Mouse (Mus musculus) frontal cortex, adult (tissue): Measurements from ENCODE around the gene Cyp46a1.
A peak's percentile ranks its signal among the peaks of the same experiment; 100 is the strongest.

Experiments used
- ATAC-seq: cut with Nextera tagmentation; 2 replicates; pipeline ENCODE4 v1.9.2; 2017; ENCODE audit warnings: mild to moderate bottlenecking, moderate library complexity, mixed read lengths; ENCODE audit not compliant: low TSS enrichment

Cyp46a1 gene

DNA sequence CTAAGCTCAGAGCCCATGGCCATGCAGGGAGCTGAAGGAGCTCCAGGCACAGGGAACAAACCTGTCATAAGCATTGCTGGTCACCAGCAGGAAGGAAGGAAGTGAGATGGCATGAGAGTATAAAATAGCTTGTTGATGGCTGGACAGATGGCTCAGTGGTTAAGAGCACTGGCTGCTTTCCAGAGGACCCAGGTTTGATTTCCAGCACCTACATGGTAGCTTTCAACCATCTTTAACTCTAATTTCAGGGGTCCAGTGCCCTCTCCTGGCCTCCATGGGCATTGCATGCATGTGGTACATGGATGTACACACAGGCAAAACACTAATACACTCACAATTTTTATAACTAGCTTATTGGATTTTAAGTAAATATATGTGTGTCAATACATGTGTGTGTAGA, 21.8 kb downstream of the Cyp46a1 start:
- ATAC-seq, result no peak

DNA sequence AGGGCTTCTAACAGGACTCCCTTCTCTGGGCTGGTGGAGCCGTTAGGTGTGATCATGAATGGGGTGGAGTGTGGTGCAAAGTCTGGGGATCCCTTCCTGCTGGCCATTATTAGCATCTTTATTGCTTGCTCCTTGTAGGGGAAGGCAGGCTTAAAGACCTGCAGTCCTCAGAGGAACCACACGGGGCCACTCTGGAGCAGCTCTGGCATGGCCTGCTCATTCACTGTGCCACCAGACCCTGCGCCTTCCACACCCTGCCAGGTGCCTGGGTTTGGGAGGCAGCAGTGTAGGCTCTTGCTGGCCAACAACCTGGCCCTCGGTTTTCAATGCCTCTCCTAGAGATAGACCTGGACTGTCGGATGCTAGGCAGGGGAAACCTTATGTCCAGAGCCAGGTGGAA, 29.6 kb downstream of the Cyp46a1 start:
- ATAC-seq, result peak; percentile 83

DNA sequence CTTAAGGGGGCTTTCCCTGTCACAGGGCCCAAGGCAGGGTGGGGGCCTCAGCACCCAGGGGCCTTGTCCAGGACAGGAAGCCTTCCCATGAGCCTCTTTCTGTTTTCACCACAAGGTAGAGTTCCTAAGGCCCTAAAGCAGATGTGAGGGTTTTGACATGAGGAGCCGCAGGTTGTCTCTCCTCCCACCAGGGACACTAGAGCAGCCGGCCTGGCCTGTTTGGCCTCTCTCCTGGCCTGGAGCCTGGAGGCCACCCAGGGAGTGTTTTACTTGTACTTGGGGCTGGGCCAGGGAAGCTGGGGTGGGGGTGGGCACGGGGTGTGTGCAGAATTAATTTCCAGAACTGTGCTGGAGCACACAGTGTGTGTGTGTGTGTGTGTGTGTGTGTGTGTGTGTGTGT, 31.2 kb downstream of the Cyp46a1 start:
- ATAC-seq, result no peak

DNA sequence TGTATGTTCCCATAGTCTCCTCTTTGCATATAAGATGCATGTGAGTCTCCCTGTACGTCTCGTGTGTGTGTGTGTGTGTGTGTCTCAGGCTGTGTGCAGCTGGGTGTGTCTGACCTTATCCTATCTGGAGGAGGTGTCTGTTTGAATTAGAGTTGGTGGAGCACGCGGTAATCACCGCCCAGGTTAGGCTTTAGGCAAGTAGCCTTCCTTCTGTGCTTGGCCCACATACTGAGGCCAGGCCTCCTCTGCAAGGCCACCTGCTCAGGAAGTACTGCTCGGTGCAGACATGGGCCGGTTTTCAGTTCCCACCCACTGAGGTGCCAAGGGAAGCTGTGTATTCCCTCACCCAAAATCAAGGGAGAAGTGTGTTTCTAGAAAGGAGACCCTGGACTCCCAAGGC, 31.7 kb downstream of the Cyp46a1 start:
- no peak for ATAC-seq

DNA sequence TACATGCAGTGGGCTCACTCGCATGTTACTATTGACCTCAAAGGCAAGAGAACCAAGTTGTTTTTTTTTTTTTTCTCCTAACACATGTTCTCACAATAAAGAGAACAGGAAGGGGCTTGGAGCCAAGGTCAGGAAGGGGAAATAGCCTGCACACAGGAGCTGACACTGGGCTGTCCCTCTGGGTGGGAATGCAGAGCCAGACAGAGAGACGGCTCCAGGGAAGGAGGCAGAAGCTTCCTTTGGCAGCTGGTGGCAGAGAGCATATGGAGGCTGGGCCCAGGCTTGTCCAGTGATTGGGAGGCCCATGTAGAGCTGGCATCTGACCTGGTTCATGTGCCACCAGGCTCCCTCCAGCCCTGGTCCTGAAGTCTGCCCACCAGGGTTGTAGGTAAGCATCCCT, 33.7 kb downstream of the Cyp46a1 start:
- ATAC-seq, result no peak

DNA sequence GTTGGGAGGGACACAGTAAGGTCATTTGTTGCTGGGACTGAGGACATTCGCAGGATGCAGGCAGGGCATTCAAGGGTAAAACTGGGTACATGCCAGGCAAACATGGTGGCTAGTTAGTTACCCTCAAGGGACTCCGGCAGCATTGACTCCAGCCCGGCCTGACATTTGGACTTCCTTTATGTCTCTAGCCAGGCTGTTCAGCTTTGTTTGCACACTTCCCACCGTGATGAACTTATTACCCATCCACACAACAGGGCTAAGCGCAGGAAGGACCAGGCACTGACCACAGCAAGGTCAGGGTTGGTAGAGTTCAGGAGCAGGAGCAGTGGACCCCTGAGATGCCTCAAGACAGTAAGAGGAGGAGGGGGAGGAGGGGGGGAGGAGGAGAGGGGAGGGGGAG, 34.7 kb downstream of the Cyp46a1 start:
- ATAC-seq, result no peak

DNA sequence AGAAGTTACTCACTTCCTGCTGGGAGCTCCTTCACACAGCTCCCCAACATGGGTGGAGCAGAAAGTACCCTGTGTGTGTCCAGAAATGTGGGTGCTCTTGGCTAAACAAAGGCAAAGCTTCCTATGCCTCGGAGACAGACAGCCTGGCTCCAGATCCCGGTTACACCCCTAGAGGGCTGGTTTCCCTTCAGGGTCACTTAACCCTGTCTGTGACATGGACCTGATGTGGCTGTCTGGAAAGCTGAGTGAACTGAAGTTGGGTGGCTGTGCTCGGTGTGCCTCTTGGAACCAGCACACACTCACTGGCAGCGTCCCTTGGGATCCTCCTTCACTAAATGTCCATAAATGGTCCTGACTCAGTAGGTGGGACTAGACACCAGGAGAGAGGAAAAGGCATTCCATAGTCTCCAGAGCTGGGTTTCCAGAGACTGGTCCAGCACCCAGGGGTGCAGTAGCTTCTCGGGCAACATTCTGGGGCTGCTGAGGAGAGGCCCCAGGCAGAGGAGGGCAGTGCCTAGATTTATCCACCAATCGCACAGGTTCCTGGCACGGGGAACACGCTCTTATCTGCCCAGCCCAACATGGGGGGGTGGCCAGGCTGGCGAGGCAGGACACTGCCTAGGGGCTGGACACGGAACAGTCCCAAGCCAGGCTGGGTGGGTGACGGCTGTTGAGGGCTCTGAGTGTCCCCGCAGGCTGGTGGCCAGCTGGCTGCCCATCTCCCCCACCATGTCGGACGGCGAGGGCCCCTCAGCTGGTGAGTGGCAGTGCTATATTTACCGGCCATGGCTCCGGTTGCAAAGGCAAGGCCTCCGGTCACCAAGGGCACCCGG, 36.6 kb downstream of the Cyp46a1 start, which contains the start of gene Eml1:
TSS of gene Eml1 (plus strand) at position 362 of the 833 bp plus-strand sequence.
- ATAC-seq, result peak; percentile 28; the same call in 1 of the 2 replicates

DNA sequence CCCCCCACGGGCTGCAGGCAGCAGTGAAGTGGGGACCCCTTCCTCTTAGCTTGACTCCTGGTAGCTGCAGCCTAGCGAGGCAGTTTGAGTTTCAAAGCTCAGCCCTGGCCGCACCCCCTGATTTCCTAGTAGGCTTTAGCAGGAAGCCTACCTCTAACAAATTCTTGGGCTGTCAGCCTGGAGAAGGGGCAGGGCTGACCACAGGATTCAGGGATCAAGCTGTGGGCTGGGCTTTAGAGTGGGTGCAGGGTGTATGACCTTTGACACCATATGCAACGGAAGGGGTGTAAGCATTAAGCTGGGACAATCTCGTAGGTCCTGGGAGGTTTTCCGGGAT, 37.2 kb downstream of the Cyp46a1 start:
- no peak for ATAC-seq

DNA sequence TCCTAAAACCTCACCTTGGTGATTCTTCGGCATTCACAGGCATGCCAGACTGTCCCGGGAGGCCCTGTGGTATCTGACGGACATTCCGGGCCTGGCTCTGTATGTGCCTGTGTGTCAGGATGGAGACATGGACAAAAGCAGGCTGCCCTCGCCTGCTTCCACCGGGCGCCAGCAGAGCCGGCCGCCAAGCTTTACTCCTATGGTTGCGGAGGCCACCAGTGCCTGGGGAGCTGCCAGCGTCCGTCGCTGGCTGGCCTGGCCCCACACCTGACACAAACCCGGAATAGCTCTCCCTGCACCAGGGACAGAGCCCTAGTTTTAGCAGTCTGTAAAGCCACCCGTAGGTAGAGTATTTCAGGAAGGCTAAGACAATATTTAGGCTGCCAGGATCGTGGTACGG, 38.1 kb downstream of the Cyp46a1 start:
- ATAC-seq, result no peak

DNA sequence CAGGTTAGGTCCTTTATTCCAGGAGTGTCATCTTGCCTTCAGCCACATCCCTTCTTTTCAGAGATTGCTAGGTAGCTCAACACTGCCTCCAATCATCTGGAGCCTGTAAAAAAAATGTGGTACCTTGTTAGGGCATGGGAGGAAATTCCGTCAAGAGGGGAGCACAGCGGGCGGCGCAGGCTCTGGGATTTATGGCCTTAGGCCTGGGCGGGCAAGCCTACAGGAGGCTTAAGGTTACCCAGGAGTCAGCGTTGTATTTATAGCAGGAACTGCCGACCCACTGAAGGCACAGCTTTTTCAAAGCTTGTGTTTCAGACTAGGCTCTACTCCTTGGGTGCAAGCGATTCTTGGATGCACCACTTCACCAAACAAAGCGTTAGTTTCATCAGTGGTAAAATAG, 39.4 kb downstream of the Cyp46a1 start:
- ATAC-seq, result no peak

DNA sequence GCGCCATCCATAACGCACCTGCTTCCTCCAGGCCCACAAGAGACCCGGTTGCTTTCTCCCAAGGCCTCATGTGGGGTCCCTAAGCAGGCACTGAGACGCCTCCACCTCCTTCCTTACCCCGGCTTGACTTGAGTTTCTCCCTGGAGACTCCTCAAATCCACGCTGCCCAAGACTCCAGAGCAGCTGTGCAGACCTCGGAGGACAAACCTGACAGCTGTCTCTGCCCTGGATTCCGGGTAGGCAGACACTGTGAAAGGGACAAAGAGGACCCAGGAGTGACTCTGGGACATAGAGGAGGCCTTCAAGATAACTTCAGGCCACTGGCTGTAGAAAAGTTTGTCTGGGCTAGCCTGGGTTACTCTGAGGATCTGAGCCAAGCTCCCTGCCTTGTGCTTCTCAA, 40.5 kb downstream of the Cyp46a1 start:
- ATAC-seq, result no peak

DNA sequence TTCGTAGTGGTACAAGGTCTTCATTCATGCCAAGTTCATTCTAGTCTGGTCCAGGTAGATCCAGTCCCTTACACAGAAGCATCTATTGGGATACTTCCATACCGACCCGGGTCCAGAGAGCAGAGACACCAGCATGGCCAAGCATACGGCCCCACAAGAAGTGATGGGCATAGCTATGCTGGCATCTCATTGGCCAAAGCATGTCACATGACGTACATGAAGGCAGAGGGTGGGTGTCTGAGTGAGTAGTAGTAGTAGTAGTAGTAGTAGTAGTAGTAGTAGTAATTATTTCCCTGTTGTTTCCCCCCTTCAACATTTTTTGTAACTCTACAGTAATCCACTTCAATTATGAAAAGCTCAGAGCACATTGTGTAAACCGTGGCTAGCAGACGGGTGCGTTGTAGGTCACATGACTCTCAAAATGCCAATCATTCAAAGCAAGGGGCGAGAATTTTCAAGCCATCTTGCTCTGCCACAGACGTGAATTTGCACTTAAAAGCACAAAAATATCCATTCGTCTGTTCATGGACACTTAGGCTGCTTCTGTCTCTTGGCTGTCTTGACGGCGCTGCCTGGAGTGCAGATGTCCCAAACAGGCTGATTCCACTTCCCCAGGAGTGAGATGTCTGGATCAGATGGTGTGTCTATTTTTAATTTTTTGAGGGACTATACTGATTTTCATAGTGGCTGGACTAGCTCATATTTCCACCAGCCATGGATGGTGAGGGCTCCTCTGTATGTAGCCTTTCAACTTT, 44.4 kb downstream of the Cyp46a1 start:
- ATAC-seq, result peak; percentile 91

DNA sequence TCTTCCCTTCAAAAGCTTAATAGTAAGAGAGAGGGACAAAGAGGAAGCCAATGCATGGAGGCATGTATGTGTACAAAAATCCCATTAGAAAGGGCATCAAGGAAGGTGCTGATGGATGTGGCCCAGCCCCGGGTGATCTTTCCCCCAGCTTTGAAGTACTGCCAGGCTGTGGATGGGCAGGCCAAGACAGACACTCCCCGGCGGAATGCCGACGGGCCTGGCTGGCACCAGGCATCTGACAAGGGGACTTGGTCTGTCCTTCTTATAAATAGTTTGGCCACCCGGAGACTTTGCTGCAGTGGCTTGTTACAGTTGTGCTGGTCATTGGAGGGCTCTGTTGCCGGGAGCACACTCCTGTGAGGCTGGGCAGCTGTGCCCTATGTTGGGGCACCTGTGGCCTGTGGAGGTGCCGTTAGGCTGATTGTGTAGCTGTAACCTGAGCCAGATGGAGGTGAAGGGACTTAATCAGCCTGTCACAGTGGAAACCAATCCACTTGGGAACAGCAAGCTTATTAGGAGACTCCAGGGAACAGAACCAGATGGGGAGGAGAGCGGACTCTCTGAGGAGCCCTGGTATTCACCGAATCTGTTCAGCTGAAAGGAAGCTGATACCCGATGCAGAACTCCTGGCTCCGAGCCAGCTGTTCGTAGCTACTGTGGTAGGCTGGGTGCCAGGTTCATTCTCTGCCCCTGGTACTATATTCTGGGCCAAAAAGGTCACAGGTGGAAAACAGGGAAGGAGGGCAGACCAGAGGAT, 52.5 kb downstream of the Cyp46a1 start:
- no peak for ATAC-seq

DNA sequence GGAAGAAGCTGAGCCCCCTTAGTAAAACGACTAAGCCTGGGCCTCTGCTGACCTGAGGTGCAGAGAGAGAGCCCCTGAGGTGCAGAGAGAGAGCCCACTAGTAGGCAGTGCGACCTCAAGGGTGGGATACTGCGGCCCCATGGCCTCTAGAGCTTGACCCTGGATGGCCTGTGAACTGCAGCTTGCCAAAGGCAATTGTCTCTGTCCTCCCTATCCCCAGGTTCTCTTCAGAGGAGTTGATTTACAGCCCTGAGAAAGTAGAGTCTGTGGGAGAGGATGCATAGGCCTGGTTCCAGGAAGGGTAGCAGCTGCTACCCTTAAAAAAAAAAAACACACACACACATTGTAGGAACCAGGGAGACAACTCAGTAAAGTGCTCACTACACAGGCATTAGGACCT, 55.5 kb downstream of the Cyp46a1 start:
- ATAC-seq, result no peak

DNA sequence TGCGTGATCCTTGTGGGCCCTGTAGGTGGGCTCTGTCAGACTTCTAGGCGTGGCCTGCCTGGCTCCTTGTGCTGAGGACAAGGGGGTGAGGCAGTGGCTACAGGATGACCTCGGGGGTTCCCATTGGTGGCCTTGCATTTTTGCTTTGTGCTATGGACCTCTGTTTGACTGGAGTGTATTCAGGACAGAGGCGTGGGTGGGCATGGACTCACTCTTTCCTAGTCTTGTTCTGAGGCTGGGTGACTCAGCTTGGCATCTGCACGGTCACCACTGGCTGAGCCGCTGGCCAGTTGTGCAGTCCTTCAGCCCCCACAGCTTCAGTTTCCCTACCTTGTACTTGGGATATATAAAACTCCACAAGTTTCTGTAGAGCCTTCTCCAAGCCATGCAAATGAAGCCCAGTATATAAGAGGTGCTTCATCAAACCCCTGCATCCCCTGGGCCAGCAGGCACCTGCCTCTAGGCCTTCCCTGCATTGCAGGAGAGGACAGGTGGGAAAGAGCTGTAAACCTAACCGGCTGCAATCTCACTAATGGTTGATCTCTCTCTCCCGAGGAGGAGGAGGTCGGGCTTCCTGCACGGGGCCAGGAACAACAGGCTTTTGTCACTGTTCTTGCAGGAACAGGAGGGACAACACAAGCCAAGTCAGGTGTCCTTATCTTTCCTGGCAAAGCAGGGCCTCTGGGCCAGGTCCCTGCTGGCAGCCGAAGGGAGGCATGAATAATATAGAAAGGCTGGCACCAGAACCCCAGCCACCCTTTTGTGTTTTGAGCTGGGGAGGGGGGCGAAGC, 58.3 kb downstream of the Cyp46a1 start:
- ATAC-seq, result no peak

DNA sequence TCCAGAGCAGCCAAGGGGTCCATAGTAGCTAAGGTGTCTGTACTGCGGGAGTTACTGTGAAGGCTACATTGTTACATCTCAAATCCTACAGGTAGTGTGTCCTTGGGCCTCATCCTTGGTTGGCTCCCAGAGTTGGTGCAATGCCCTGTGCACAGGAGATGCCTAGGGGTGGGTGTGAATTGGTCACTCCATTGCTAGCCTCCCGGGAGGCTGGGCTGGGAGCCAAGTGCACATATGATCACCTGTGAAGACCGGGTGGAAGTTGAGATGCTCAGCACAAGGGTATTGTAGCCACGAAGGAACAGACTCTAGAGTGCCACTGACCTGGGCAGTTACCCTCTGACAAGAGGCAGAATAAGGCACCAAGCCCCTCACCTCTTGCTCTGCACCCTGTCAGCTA, 58.9 kb downstream of the Cyp46a1 start:
- ATAC-seq, result no peak

DNA sequence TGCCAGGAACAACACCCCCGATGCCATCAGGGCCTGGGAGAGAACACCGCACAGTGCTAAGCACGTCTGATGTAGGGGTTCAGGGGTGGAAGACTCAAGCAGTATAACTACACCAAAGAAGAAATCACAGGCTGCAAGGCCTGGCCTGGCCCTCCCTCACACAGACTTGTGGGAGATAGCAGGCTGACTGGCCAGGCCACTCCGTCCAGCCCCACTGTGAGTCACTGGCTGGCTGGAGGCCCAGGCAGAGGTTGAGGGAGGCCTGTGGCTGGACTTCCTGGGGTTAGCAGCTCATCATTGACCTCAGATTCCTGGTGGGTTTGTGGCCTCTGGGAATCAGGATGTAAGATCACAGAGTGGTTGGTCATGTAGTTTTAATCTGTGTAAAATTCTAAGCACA, 59.5 kb downstream of the Cyp46a1 start:
- ATAC-seq, result no peak

DNA sequence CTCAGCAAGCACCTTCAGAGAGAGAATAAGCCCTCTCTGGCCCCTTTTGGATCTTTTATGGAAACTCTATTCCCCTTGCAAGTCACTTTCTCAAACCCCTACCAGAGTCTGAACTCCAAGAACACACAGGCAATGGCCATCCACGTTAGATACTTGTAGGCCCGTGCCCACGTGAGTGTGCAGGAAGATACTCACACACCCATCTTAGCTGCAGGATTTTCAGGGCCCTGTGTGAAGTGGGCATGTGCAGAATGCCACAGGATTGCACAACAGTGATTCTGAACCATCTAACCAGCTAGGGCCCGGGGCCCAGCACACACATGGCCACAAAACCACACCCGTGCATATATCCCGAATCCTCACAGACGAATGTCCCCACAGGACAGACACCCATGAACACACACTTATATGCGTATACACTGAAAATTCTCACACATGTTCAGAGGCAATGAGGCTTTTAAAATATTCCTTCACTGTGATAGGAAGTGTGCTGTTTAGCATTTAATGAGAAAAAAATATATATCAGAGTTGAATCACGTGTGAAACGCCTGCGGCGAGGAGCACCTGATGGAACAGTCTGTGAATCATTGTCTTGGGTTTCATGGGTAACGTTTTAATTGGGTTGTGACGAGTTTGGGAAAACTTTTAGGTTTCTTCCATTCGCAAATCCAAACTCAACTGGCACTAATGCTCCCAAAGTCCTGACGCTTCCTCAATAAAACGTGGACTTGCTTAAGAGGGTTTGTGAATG, 60.5 kb downstream of the Cyp46a1 start:
- no peak for ATAC-seq

DNA sequence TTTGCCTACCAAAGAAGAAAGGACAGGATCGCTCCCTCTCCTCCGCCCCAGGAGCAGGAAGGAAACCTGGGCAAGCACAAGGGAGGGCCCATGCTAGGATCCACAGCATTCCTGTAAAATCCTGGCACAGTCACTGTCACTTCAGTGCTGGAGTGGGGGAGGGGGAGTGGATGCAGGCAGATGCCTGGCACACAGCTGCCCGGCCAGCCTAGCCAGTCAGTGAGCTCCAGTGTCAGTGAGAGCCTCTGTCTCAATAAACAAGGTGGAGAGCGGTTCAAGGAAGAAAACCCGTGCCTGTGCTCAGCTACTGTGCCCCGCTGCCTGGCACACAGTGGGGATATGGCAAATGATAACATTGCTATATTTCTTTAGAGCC, 61.1 kb downstream of the Cyp46a1 start:
- no peak for ATAC-seq

DNA sequence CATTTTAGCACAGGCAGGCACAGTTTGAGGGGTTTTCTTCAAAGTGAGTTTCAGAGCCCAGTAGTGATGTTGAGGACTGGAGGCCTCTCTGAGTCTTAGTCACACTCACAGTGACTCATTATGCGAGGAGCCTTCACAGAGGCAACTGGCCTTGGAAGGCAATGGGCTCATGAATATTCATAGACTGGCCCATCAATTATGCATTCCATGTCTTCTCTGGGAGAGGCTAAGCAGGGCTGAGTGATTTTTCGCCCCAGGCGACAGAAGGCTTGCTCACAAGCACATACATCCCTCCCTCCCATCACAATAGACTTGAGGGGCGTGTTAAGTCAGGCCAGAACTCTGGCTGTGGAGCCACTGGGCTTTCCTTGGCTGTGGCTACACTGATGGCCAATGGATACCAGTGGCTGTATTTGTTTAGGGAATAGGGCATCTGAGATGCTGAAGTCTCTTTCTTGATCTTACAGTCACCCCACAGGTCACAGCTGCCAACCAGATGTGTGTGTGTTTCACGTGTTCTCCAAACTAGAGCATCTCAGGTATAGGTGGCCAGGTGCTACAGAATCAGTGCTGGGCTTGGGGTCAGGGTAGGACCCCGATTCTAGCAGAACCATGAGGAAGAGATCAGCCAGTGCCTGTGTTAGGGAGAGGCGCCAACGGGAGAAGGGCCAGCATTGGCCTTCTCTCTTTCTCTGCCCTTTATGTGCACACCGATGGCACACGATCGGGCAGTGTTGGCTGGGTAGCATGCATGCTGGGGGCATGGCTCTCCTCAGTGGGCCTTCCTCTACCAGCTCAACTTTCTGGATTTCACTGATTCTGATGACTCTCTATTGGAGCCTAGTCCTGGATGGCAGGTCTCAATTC, 62.1 kb downstream of the Cyp46a1 start:
- peak; percentile 98 for ATAC-seq
